Mouse (Mus musculus): ENCODE results near the gene Vmn2r99. TPM values are rescaled to one million over a fixed set of nuclear protein-coding genes. Genes with fewer than 3 reads are reported as not detected.

The Vmn2r99 gene
- total RNA-seq (2021) (not detected), polyA plus RNA-seq (2012; rRNA removed) (not detected in 2 replicates)
- long read RNA-seq = 0 reads

DNA sequence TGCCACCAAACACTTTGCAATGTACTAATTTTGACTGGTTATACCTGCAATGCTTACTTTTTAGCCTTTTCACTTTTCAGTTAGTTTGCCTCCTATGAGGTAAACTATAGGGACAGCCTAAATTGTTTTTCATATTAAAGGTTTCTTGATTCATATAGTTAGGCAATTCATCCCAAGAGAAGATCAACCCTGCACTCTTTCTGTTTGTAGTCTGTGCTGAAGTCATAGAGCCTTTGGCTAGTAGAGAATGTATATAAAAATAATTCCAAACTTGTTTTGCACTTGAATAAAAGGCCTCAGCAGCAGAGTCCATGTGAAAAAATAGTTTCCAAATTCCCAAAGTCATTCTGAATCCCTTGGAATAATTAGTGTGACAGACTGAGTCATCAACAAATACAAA, at the start of gene Vmn2r99:
Gene Vmn2r99, plus strand, starts transcription at position 301 of the 400 bp plus-strand sequence.
- DNase-seq = no peak

DNA sequence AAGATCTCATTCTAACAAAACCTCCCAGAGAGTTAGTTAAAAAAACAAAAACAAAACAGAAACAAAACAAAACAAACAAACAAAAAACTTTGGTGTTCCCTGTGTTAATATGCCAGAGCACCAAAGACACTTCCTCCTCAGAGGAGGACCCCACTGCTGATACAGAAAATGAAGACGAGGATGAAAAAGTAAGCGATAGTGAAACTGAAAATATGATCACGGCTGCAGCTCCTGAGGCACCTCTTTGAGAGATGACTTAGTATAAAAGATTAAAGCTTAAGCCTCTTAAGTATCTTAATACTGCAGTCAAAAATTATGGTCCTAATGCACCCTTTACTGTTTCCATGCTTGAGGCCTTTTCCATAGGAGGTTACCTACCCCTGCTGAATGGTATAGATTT, 75.9 kb downstream of the Vmn2r99 start:
- no peak for DNase-seq

DNA sequence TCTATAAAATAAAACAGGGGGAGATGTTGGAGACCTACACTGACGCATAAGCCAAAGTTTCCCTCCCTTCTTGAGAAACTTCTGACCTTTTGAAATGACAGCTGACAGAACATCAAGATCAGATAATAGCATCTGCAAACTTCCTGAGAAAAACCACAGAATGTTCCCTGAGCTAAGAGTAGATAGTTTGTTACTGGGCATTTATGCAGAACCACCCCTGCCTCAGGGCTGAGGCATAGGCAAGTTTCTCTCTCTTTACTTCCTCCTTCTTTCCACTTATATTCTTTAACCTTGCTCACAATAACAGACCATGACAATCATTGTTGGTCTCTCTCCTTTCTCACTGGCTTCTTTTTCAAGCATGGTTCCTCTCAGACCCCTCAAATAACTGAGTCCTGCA, 83.2 kb downstream of the Vmn2r99 start:
- no peak for DNase-seq

Other genes starting within 250 kb of the Vmn2r99 start
- gene Vmn2r100, start 142.8 kb downstream of the Vmn2r99 start, total RNA-seq (2021) = not detected
- gene Vmn2r100, start 142.8 kb downstream of the Vmn2r99 start, polyA plus RNA-seq (2012; rRNA removed) = not detected in 2 replicates
- gene Vmn2r101, start 215.3 kb downstream of the Vmn2r99 start, total RNA-seq (2021) = not detected
- gene Vmn2r101, start 215.3 kb downstream of the Vmn2r99 start, polyA plus RNA-seq (2012; rRNA removed) = not detected in 2 replicates